Mouse (Mus musculus) heart, embryonic 12.5 days (tissue): ENCODE results near the gene Gm4981. TPM values are rescaled to one million over a fixed set of nuclear protein-coding genes. Genes with fewer than 3 reads are reported as not detected.

Experiments
- ATAC-seq: fragments of 200-750 bp; cut with Nextera tagmentation; 2 replicates; pipeline ENCODE4 v1.8.0; 2017; ENCODE audit warnings: moderate TSS enrichment, moderate library complexity; ENCODE audit not compliant: insufficient number of reproducible peaks, low FRiP score
- H3K27ac ChIP-seq: fragments of 300-500 bp; sonication (generic); 2 replicates; pipeline ENCODE4 v1.5.1; 2016; ENCODE audit warnings: mild to moderate bottlenecking, moderate library complexity; ENCODE audit not compliant: poor library complexity, severe bottlenecking
- H3K27me3 ChIP-seq: fragments of 300-500 bp; sonication (generic); replicated peaks from 2 replicates; pipeline ENCODE4 v1.6.1; 2016; ENCODE audit warnings: mild to moderate bottlenecking, moderate library complexity
- H3K36me3 ChIP-seq: fragments of 300-500 bp; sonication (generic); 2 replicates; pipeline ENCODE4 v1.6.1; 2016; ENCODE audit warnings: mild to moderate bottlenecking, moderate library complexity
- H3K4me1 ChIP-seq: fragments of 300-500 bp; sonication (generic); replicated peaks from 2 replicates; pipeline ENCODE4 v1.6.1; 2016; ENCODE audit warnings: mild to moderate bottlenecking
- H3K4me2 ChIP-seq: fragments of 300-500 bp; sonication (generic); 2 replicates; pipeline ENCODE4 v1.6.1; 2016; ENCODE audit warnings: mild to moderate bottlenecking, moderate library complexity
- H3K4me3 ChIP-seq: fragments of 300-500 bp; sonication (generic); 2 replicates; pipeline ENCODE4 v1.5.1; 2016; ENCODE audit warnings: mild to moderate bottlenecking
- H3K9ac ChIP-seq: fragments of 300-500 bp; sonication (generic); 2 replicates; pipeline ENCODE4 v1.6.1; 2016; ENCODE audit warnings: mild to moderate bottlenecking, moderate library complexity
- H3K9me3 ChIP-seq: fragments of 300-500 bp; sonication (generic); replicated peaks from 2 replicates; pipeline ENCODE4 v1.6.1; 2016; ENCODE audit warnings: mild to moderate bottlenecking, moderate library complexity
- whole genome bisulfite sequencing: fragments of 180-500 bp; shearing (Covaris S2); methylation state at CpG from one replicate; pipeline ENCODE4 v1.1.7; 2016; 5-methylcytosine and 5-hydroxymethylcytosine counted together
- polyA plus RNA-seq: library from polyadenylated mRNA; unstranded; fragments of >200 nt; fragmentation: Nextera tagmentation; extraction: Ambion mirVana; gene quantifications from 2 replicates; pipeline ENCODE4 v1.2.1, GENCODE M21; 2016

The Gm4981 gene
- polyA plus RNA-seq, 1 experiment from 2014 or later, result not detected

DNA sequence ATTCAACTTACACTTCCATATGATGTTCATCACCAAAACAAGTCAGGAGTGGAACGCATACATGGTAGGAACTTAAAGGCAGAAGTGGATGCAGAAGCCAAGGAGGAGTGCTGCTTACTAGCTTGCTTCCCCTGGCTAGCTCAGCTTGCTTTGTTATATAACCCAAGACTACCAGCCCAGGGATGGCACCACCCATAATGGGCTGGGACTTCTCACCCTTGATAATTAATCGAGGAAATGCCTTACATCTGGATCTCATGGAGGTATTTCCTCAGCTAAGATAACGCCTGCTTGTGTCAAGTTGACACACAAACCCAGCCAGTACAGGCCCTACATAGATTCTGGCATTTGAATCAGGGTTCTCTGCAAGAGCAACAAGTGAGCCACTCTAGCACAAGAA lies 19.1 kb downstream of the Gm4981 start:
- Histone ChIP-seq H3K9ac (no peak overlapping the region), H3K27me3 (no peaks in the 10 kb centered on the region), H3K9me3 (peaks cover 7% of the 10 kb centered on the region), H3K4me3 (no peak overlapping the region), H3K36me3 (no peaks in the 10 kb centered on the region), H3K4me2 (no peak overlapping the region), H3K27ac (no peak overlapping the region), H3K4me1 (no peaks in the 10 kb centered on the region)
- 71% methylated on average over 3 of the region's 3 CpGs for WGBS
- ATAC-seq, result no peak

DNA sequence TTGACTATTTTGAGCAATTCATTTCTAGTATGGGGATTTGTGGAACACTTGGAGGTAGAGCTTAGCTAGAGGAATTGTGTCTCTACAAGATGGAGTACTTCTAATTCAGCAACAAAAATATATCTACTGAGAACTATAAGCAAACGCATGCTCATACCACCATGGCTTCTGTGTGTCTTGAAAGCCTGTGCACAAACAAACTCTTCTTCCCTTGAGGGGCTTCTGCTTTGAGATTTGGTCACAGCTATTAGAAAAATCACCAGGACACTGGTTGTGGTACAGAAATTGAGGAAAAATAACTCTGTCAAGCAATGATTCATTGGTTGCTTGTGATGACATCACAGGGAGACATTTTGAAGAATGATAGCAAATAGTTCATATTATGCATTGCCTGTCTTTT lies 21.1 kb downstream of the Gm4981 start:
- Histone ChIP-seq H3K4me3 (no peak overlapping the region), H3K27me3 (no peaks in the 10 kb centered on the region), H3K9ac (no peak overlapping the region), H3K27ac (no peak overlapping the region), H3K4me2 (no peak overlapping the region), H3K9me3 (peaks cover 7% of the 10 kb centered on the region; the same call in 1 of the 2 replicates), H3K36me3 (no peaks in the 10 kb centered on the region), H3K4me1 (no peaks in the 10 kb centered on the region)
- ATAC-seq, result no peak
- 69% methylated on average over 1 of the region's 1 CpGs for WGBS

DNA sequence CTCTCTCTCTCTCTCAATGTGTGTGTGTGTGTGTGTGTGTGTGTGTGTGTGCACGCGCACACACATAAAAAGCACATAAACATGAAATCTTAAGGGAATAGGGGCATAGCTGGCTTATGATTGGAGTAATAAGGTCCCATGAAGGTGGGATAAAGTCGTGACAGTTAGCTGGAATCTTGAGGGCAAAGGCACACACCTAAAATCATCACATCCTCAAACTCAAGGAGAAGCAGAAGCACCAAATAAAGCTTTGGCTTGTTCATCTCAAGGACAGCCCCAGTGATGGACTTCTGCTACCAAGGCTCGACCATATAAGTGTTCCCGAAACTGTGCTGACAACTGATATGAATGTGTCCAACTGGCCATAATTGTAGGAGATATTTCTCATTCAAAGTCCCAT lies 21.6 kb downstream of the Gm4981 start:
- no peak overlapping the region for H3K9ac ChIP-seq
- H3K4me3 ChIP-seq, result no peak overlapping the region
- H3K4me2 ChIP-seq, result no peak overlapping the region
- H3K27ac ChIP-seq, result no peak overlapping the region
- no peaks in the 10 kb centered on the region for H3K36me3 ChIP-seq
- 70% methylated on average over 5 of the region's 5 CpGs for WGBS
- peaks cover 7% of the 10 kb centered on the region; the same call in 1 of the 2 replicates for H3K9me3 ChIP-seq
- H3K27me3 ChIP-seq, result no peaks in the 10 kb centered on the region
- ATAC-seq, result no peak
- H3K4me1 ChIP-seq, result no peaks in the 10 kb centered on the region

DNA sequence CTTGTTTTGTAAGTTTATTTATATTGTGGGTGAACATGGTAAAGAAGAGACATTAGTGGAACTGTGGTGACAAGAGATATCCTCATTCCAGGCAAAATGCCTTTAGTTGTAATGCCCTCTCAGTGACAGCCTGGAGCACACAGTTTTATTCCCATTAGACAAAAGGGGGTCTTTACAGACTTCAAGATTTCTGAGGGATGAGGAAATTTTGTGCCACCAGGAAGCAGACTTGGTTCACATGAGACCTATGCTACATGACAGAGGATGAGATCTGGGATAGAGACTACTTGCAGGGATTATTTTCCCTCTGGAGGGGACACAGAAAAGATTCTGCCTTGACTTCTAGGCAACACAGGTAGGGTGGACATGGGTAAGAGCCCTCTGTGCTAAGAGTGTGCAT lies 22.0 kb downstream of the Gm4981 start:
- no peaks in the 10 kb centered on the region for H3K36me3 ChIP-seq
- H3K4me2 ChIP-seq, result no peak overlapping the region
- H3K4me3 ChIP-seq, result no peak overlapping the region
- no peak overlapping the region for H3K9ac ChIP-seq
- no peaks in the 10 kb centered on the region for H3K4me1 ChIP-seq
- ATAC-seq, result no peak
- H3K27ac ChIP-seq, result no peak overlapping the region
- H3K27me3 ChIP-seq, result no peaks in the 10 kb centered on the region
- peaks cover 6% of the 10 kb centered on the region; the same call in 1 of the 2 replicates for H3K9me3 ChIP-seq

DNA sequence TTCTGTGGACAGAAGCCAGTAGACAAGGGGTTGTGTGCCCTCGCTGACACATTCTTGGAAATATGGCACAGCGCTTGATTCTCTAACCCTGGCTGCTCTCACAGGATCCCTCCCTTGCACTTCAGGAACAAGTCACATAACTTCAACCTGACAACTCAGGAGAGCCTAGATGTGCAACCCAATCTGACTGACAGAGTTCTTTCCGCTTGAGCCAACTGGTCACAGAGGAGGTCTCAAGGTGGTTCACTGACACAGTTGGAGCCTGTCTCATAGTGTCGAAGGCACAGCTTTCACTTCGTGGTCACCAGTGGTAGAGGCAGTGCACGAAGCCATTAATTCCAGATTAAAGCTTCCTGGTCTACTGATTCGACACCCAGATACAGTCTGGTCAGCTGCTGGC lies 24.3 kb downstream of the Gm4981 start:
- 64% methylated on average over 7 of the region's 7 CpGs for WGBS

DNA sequence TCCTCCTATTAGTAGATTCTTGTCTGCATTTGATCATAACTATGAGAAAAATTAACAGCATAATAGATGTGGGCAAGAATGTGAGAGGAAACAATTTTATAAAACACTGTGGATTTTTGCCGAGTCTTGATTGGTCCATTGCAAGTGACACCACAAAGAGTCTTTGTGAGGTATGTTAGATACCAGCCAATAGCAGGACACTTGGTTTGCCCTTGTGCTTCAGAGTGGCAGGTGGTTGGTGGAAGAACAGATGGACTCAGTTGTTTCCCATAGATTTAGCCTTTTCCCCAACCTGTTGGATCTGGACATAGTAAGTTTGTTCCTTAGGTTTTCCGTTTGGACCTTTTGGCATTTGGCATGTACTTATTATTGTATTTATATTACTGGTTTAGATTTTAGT lies 25.3 kb downstream of the Gm4981 start:
- no peak overlapping the region for H3K4me3 ChIP-seq
- H3K4me1 ChIP-seq, result no peaks in the 10 kb centered on the region
- peaks cover 11% of the 10 kb centered on the region for H3K9me3 ChIP-seq
- H3K4me2 ChIP-seq, result no peak overlapping the region
- H3K27me3 ChIP-seq, result no peaks in the 10 kb centered on the region
- no peak overlapping the region for H3K9ac ChIP-seq
- no peak for ATAC-seq
- no peaks in the 10 kb centered on the region for H3K36me3 ChIP-seq
- 77% methylated on average over 2 of the region's 2 CpGs for WGBS
- no peak overlapping the region for H3K27ac ChIP-seq

More for the DNA sequence above, 24.3 kb downstream of the Gm4981 start:
- Histone ChIP-seq H3K4me1 (no peaks in the 10 kb centered on the region), H3K27ac (no peak overlapping the region), H3K9ac (no peak overlapping the region), H3K27me3 (no peaks in the 10 kb centered on the region), H3K4me3 (no peak overlapping the region), H3K36me3 (no peaks in the 10 kb centered on the region), H3K4me2 (no peak overlapping the region), H3K9me3 (peaks cover 4% of the 10 kb centered on the region)
- no peak for ATAC-seq

DNA sequence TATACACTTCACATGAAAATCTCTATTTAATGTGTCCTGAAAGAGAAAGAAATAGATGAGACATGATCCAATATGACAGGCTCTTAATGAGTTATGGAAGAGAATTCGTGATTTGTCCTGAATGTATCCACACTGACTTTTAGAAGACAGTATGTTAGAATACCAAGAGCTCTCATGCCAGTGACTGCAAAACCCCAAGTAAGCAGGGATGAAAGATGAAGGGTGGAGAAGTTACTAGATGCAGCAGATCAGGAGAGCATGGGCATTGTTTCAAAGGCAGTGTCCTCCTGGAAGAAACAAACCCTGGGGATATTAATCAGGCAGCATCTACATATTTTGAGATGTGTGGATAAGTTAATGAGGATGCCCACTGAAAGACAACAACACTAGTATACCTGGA lies 26.0 kb downstream of the Gm4981 start:
- Histone ChIP-seq H3K4me2 (no peak overlapping the region), H3K9ac (no peak overlapping the region), H3K4me1 (no peaks in the 10 kb centered on the region), H3K4me3 (no peak overlapping the region), H3K27me3 (no peaks in the 10 kb centered on the region), H3K27ac (no peak overlapping the region), H3K9me3 (peaks cover 16% of the 10 kb centered on the region), H3K36me3 (no peaks in the 10 kb centered on the region)
- WGBS, result 54% methylated on average over 1 of the region's 1 CpGs
- no peak for ATAC-seq

DNA sequence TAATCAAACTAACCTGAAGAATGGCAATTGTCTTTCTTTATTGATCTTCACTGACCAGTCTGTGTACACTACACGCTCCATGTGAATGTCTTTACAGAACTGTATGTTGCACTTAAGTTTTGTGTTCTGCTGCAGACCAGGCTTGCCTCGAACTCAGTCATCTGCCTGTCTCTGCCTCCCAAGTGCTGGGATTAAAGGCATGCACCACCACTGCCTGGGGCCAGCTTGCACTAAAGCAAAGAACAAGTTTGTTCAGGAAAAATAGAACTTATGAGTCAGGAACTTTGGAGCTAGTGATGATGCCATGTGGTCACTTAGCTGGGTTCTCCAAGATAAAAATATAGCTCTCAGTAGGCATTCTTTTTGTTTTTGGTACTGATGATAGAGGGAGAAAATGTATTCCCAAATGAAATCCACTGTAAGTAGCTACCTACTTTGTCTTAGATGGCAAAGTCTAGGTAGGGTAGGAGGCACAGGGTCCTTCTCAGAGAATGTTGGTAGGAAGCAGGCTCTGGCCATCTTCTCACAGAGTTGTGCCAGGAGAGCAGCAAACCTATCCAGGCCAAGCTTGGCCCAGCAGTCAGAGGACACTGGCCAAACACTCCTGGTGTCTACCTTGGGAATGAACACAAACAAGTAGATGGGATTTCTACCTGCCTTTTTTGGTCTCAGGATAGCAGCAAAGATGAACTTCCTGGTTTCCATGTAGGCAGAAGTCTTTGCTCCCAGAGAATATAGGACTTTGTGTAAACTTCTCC lies 26.6 kb downstream of the Gm4981 start:
- H3K9ac ChIP-seq, result no peak overlapping the region
- no peaks in the 10 kb centered on the region for H3K27me3 ChIP-seq
- H3K4me2 ChIP-seq, result no peak overlapping the region
- H3K27ac ChIP-seq, result no peak overlapping the region
- no peak overlapping the region for H3K4me3 ChIP-seq
- WGBS, result 58% methylated on average over 2 of the region's 2 CpGs
- H3K36me3 ChIP-seq, result no peaks in the 10 kb centered on the region
- no peak for ATAC-seq
- H3K9me3 ChIP-seq, result peaks cover 16% of the 10 kb centered on the region
- no peaks in the 10 kb centered on the region for H3K4me1 ChIP-seq

DNA sequence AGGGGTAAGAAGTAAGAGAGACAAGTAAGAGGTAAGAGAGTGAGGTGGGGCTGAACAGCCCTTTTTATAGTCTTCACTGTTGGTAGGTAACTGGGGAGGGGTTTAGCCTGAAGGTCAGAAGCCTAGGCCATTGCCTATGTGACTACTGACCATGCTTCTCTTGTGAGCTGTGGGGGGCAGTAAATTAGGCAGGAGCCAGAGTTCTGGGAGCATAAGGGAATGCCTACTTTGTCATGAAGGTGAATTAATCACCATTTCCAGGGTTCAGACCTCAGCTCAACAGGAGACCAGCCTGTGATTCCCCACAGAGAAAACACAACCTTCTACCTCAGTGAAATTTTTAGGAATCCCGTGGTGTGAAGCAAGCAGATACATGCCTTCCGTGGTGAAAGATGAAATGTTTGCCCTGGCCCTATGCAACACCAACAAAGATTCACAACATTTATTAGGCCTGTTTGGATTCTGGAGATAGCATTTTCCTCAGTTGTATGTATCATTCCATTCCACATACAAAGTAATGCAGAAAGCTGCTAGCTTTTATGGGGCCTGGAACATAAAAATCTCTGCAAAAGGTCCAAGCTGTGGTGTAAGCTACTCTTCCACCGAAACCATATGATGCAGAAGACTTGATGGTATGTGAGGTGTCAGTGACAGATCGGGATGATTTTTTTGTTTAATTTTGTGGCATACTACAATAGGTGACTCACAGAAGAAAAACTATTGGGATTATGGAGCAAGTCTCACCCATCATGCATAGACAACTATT lies 29.7 kb downstream of the Gm4981 start:
- 72% methylated on average over 4 of the region's 4 CpGs for WGBS
- Histone ChIP-seq H3K9me3 (peaks cover 12% of the 10 kb centered on the region), H3K36me3 (no peaks in the 10 kb centered on the region), H3K4me1 (no peaks in the 10 kb centered on the region), H3K4me2 (no peak overlapping the region), H3K9ac (no peak overlapping the region), H3K27ac (no peak overlapping the region), H3K27me3 (no peaks in the 10 kb centered on the region), H3K4me3 (no peak overlapping the region)
- no peak for ATAC-seq

DNA sequence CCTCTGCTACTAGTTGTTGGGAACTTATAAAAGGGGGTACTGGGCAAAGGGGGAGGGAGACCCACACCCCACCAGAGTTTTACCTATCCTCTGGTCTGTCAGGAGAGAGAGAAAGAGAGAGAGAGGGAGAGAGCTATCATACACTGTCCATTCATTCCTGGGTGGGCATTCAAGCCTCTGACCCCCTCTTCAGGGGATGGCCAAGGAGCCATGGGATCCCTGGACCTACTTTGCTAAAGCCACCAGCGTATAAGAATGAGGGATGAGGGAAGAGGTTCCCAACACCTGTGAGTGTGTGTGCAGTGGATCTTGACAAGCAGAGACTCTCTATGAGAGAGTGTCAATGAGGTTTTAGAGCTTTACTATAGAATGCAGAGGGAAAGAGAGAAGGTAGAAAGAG lies 30.5 kb downstream of the Gm4981 start:
- WGBS, result 35% methylated on average over 1 of the region's 1 CpGs
- Histone ChIP-seq H3K4me3 (no peak overlapping the region), H3K4me1 (no peaks in the 10 kb centered on the region), H3K4me2 (no peak overlapping the region), H3K9ac (no peak overlapping the region), H3K27ac (no peak overlapping the region), H3K36me3 (no peaks in the 10 kb centered on the region), H3K27me3 (no peaks in the 10 kb centered on the region), H3K9me3 (peaks cover 12% of the 10 kb centered on the region)
- no peak for ATAC-seq
